Mouse (Mus musculus): ENCODE measurements around the gene Wdr20.

Gene Wdr20

GRCm38 (mm10) chr12:110770479-110771247, 32.9 kb downstream of the Wdr20 start:
- in situ Hi-C loops (cut with MboI; ENCODE audit: unreplicated experiment in 2 of 2): no loop called here

- in situ Hi-C loops (cut with MboI; ENCODE audit: unreplicated experiment in 2 of 2): no loop called here
Measured at GRCm38 (mm10) chr12:110771961-110772360, 34.2 kb downstream of the Wdr20 start.

DNA sequence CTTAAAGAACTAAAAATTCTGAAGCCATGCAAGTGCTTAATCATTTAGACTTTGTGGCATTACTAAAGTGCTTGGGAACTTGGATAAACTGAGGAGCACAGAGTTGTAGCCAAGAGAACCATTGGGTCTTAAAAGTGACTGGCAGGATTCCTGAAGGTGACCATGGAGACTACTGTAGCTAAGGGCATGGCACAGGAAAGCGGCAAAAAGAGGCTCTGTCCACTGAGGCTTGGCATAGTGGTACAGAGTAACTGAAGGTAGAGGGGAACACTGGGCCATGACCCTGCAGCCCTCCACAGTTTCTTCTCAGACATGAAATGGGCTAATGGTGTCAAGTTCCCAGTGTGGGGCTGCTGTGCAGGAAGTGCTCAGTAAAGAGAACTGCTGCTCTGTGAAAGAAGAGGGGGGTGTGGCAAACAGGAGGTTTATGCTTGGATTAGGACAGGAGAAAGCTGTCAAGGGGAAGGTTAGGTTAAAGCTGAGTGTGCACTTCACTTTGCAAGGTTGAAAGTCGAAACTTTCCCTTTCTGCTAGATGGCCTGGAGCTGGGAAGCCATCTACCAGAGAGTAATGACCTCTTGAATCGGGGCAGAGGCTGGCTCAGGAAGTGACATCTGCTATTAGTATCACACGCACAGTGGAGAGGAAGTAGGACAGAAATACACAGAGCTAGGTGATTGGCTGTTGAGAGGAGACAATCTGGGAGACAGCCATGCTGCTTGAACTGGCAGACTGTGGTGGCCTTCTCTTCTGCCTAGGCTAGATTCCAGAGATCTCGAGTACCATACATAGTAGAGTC, 38.1 kb downstream of the Wdr20 start:
- in situ Hi-C loops (cut with MboI; ENCODE audit: unreplicated experiment in 2 of 2): no loop called here

DNA sequence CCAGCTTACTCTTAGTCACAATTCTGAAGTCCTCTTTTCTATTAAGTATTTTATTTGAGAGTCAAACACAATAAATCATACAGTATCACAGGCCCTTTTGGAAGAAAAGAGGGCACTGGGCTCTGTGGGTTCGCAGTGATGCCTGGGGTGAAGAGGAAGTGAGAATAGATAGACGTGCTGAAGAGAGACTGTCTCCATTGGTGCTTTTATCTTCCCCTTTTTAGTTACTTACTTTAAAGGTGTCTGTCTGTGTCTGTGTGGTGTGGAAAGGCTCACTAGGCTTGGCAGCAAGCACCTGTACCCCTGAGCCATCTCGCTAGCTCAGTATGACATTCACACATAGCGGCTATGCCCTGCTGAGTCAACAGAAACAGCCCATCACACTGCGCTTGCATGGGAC, 40.1 kb downstream of the Wdr20 start:
- in situ Hi-C loops (cut with MboI; ENCODE audit: unreplicated experiment in 2 of 2): no loop called here

DNA sequence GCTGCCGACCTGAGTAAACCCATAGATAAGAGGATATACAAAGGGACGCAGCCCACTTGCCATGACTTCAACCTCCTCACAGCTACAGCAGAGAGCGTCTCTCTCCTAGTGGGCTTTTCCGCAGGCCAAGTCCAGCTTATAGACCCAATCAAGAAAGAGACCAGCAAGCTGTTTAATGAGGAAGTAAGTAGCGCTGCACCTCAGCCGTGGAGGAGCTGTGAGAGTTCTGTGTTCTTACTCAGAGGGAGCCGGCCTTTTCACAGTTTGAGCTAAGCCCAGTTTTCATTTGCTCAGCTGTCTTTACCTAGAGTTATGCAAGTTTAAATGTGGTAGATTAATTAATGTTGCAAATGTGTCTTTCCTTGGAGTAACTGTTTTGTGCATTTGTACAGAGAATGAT, 41.6 kb downstream of the Wdr20 start:
- in situ Hi-C loops (cut with MboI; ENCODE audit: unreplicated experiment in 2 of 2): no loop called here

GRCm38 (mm10) chr12:110781181-110781580, 43.4 kb downstream of the Wdr20 start:
- in situ Hi-C loops (cut with MboI; ENCODE audit: unreplicated experiment in 2 of 2): no loop called here

DNA sequence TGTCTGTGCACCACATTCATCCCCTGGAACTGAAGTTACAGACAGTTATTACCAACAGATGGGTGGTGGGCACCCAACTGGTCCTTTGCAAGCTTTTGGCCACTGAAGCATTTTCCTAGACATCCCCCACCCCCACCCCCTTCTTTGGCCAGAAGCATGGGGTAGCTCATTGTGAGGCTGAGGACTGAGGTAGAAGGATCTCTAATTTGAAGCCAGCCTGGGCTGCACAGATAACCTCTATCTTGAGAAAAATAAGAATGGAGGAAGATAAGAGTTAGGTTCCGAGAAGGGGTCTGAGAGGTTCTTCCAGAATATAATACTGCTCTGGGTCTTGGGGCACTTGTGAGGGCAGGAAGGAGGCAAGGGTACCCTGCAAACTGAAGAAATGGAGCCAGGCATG, 44.5 kb downstream of the Wdr20 start:
- in situ Hi-C loops (cut with MboI; ENCODE audit: unreplicated experiment in 2 of 2): no loop called here

DNA sequence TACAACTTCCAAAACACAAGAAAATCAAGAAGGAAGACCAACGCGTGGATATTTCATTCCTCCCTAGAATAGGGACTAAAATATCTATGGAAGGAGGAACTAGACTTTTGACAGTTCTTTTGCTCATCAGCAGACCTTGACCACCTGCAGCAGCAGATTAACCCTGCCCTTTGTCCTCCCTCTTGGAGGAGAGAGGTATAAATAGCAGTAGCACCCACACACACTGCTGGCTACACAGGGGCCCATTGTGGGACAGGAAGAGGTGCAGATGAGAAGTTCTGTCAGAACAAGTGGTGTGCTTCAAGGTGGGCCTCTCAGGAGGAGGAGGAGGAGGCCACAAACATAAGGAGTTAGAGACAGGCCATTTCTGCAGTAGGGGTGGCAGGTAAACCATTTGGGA, 46.5 kb downstream of the Wdr20 start:
- in situ Hi-C loops (cut with MboI; ENCODE audit: unreplicated experiment in 2 of 2): no loop called here

- in situ Hi-C loops (cut with MboI; ENCODE audit: unreplicated experiment in 2 of 2): loop anchor here in 1 of 2 experiments (5.0 kb wide), 1 partner anchor 41 kb away; no protein-coding TSS in a partner anchor
Measured at GRCm38 (mm10) chr12:110786243-110786642, 48.5 kb downstream of the Wdr20 start.

DNA sequence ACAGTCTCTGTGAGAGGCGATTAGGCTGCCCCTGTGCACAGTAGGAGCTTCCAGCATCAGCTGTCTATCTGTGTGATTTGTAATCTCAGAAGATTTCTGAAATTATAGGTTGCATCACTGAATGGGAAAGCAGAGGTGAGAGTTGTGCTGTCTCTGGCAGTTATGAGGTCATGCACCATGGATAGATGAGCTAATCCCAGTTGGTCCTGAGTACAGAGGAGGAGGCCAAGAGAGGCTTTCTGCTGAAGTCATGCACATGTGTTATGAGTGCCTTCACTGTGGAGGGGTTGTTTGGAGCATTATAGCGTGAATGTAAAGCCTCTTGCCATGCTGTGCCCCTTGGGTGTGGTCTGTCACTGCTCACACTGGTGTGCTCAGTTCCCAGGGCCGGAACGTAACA, 52.8 kb downstream of the Wdr20 start:
- in situ Hi-C loops (cut with MboI; ENCODE audit: unreplicated experiment in 2 of 2): no loop called here

GRCm38 (mm10) chr12:110791026-110791425, 53.3 kb downstream of the Wdr20 start:
- in situ Hi-C loops (cut with MboI; ENCODE audit: unreplicated experiment in 2 of 2): no loop called here

DNA sequence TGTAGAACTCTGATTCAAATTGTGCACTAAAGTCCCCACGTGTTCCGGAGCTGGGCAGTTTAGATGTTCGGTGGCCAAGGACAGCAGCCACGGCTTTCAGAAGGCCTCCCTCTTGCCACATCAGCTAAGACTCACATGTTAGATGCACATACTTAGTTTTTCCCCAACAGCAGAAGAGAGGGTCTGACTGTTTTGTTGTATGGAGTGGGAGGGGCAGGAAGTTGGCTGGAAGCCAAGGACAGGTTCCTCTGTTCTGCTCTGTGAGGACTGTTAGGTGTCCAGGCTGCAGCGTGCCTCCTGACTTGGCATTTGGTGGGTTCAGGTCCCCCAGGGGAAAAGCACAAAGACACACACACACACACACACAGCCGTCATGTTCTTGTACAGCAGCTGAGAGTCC, 57.3 kb downstream of the Wdr20 start:
- in situ Hi-C loops (cut with MboI; ENCODE audit: unreplicated experiment in 2 of 2): no loop called here

DNA sequence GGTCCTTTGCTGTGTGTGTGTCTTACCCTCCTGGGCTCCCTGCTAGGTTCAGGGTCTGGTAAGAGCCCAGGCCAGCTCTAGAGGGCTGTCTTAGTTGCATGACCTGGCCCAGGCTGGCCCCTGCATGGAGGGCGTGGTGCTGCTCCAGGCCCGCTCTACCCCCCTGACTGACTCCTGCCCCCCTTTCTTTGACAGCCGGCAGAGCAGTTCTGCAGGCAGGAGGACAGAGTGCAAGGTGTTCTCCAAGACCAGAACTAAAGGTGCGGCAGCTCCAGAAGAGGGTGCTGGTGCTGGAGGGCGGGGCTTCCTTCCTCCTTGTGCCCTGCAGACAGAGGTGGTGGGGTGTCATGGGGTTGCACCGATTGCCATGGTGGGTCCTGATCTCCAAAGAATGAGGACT, 59.0 kb downstream of the Wdr20 start:
- in situ Hi-C loops (cut with MboI; ENCODE audit: unreplicated experiment in 2 of 2): no loop called here

DNA sequence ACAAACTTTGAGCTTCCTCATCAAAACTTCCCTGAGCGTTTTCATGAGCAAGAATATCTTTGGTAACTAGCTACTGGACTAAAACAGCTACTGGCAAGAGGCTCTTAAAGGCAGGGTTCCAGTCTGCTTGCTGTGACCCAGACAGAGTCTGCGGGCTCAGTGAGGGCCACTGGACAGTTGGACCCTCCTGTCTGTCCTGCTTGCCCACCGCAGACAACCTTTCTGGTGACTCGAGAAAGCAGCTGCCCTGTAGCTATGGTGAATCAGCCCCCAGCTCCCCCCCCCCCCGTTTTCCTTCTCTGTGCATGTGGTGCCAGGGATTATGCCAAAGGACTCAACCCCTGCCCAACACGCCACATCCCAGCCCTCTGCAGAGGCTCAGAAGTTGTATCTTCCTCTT, 59.5 kb downstream of the Wdr20 start:
- in situ Hi-C loops (cut with MboI; ENCODE audit: unreplicated experiment in 2 of 2): no loop called here

DNA sequence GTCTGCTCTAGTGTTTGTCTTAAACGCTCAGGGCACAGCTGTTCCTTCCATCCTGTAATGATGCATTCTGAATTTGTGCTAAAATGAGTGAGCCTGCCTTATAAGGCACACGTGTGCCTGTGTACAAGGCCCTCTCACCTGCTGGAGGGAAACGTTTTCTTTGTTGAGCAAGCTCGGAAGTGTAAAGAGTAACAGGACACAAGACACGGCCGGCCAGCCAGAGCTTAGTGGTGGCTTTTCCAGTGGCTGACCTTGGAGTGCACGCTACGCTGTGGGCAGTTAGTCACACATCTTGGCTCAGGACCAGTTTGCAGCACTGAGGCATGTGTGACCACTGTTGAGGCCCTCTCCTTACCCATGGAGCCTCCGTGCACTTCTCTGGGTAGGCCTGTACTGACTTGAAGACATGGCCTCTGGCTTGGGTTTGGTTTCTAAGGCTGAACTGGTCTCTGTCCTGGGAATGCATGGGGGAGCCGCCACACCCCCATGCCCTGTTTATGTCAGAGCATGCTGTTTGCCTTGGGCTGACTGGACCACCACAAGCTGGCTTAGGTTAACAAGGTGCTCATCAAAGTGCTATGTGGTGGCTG, 60.2 kb downstream of the Wdr20 start:
- in situ Hi-C loops (cut with MboI; ENCODE audit: unreplicated experiment in 2 of 2): no loop called here

DNA sequence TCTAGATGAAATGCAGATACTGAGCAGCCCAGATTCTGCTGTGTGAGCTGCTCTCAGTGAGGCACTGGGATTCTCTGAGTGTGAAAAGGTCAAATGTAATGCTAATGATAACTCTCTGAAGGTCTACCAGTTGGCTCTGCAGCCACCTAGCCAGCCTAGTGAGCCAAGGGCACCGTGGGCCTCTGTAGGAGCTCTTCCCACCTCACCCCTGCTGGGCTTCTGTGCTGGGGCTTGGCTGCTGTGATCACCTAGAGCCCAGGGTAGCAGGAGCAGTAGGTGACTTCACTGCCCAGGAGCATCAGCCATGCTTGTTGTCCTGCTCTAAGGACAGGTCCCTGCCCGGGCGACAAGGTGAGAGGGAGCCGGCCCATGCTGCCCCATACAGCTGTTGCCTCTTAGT, 61.5 kb downstream of the Wdr20 start:
- in situ Hi-C loops (cut with MboI; ENCODE audit: unreplicated experiment in 2 of 2): no loop called here

DNA sequence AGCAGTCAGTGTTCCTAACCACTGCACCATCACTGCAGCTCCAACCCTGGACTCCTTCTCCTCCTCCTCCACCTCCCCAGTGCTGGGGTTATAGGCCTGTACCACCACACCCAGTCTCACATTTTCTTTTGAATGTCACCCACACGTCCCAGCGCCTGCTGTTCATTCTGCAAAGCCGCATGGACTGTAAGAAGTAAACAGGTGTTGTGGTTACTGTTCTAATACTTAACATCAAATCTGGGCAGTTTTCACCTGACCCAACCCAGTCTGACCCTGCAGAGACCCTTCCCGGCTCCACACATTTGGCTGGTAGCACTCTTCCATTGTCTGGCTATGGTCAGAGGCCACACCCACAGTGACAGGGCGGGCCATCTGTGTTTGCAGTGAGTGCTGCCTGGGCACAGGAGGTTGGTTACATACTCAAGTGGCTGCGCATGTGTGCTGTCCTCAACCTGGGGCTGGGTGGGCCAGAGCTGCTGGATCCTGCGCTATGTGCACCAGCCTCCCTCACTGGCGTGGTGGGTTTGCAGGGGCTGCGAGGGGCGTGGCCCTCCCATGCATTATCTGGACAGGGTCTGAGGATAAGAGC, 64.2 kb downstream of the Wdr20 start:
- in situ Hi-C loops (cut with MboI; ENCODE audit: unreplicated experiment in 2 of 2): no loop called here

- in situ Hi-C loops (cut with MboI; ENCODE audit: unreplicated experiment in 2 of 2): no loop called here
Measured at GRCm38 (mm10) chr12:110802674-110803297, 65.0 kb downstream of the Wdr20 start.

- in situ Hi-C loops (cut with MboI; ENCODE audit: unreplicated experiment in 2 of 2): no loop called here
Measured at GRCm38 (mm10) chr12:110804261-110804660, 66.5 kb downstream of the Wdr20 start.

DNA sequence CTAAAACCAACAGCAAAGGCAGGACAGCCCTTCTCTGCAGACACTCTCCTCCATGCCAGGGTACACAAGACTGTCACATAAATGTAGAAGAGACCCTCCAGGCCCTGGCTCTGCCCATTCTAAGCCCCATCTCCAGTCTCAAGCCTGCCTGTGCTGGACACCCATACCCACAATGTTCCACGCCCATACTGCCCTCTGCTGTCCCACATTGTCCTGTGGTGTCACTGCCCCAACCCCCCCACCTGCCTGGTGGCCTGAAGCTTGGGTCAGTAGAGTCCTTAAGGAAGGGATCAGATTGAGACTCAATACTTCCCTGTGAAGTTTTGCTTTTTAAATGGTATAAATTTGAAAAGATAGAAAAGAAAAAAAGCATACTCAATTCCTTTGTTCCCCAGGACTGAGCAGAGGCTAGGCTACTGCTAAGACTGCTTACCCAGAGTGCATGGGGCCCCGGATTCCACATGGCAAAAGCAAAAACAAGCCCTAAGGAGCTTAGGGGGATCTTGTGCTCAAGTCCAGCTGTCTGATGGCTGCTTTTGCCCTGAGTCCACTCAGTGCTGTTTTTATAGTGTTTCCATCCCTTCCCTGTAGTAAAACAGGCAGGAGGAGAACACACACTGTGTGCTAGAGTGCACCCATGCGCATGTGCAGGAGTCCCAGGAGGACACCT, 68.7 kb downstream of the Wdr20 start:
- in situ Hi-C loops (cut with MboI; ENCODE audit: unreplicated experiment in 2 of 2): no loop called here
